Mouse (Mus musculus) spleen, adult 2 months (tissue): ENCODE results near the gene Tmem234. TPM values are rescaled to one million over a fixed set of nuclear protein-coding genes. Genes with fewer than 3 reads are reported as not detected.
A peak's percentile ranks its signal among the peaks of the same experiment; 100 is the strongest.
"Not testable (repeated sequence)": the region's sequence is repeated elsewhere in the genome, so short reads cannot be mapped to it uniquely, and the experiment has no call there.

ENCODE experiments used
- DNase-seq, 2 experiments: peaks; one replicate each; pipeline versions ENCODE4 v3.0.0 to v3.0.0-alpha.2; 2012 to 2021; ENCODE audit warnings: low spot score in 2 of 2, low read depth in 1 of 2
- H3K27ac ChIP-seq: fragments of 200-500 bp; 2 replicates; pipeline ENCODE4 v1.5.1; 2012; ENCODE audit warnings: low read length, inconsistent platforms; ENCODE audit not compliant: insufficient read depth
- H3K27me3 ChIP-seq: fragments of 200-500 bp; 2 replicates; pipeline ENCODE4 v1.6.1; 2012; ENCODE audit warnings: mild to moderate bottlenecking, moderate library complexity, low read length, inconsistent platforms; ENCODE audit not compliant: control insufficient read depth, insufficient read depth
- H3K36me3 ChIP-seq: fragments of 200-500 bp; 2 replicates; pipeline ENCODE4 v1.6.1; 2012; ENCODE audit warnings: mild to moderate bottlenecking, low read length, inconsistent platforms; ENCODE audit not compliant: control insufficient read depth, insufficient read depth
- H3K4me1 ChIP-seq: fragments of 200-500 bp; 2 replicates; pipeline ENCODE4 v1.6.1; 2011; ENCODE audit warnings: inconsistent platforms; ENCODE audit not compliant: control insufficient read depth, insufficient read depth, insufficient read length
- H3K4me3 ChIP-seq: fragments of 200-500 bp; 2 replicates; pipeline ENCODE4 v1.5.1; 2011; ENCODE audit warnings: mild to moderate bottlenecking, inconsistent platforms; ENCODE audit not compliant: insufficient read depth, insufficient read length; ENCODE audit errors: extremely low read depth
- CTCF ChIP-seq: fragments of 200-500 bp; IDR thresholded peaks from 2 replicates; pipeline ENCODE4 v1.5.1; 2011; ENCODE audit warnings: mild to moderate bottlenecking, inconsistent platforms; ENCODE audit not compliant: insufficient read depth, insufficient read length, insufficient replicate concordance; ENCODE audit errors: extremely low read depth
- POLR2A ChIP-seq: fragments of 200-500 bp; IDR thresholded peaks from 2 replicates; pipeline ENCODE4 v1.6.1; 2011; ENCODE audit warnings: low read depth, low read length, inconsistent platforms
- WGBS: fragments of 180-500 bp; shearing (Covaris S2); methylation state at CpG from one replicate; pipeline ENCODE4 v1.1.7; 2018; 5-methylcytosine and 5-hydroxymethylcytosine counted together
- polyA plus RNA-seq: library from polyadenylated mRNA; depleted of rRNA; stranded (reverse); fragments of >200 nt; gene quantifications from 2 replicates; pipeline ENCODE4 v1.2.3, GENCODE M21; 2012; rRNA removed

The Tmem234 gene
- 119 and 129 TPM in 2 replicates for polyA plus RNA-seq

GRCm38 (mm10) chr4:129600233-129601158, at the start of gene Tmem234, which contains the start of gene Eif3i:
TSS of gene Tmem234 (plus strand) at chr4:129600668.
TSS of gene Eif3i (minus strand) at chr4:129600648.
- peaks cover 3% of the 10 kb centered on the region; the same call in 1 of the 2 replicates for H3K4me1 ChIP-seq
- H3K27me3 ChIP-seq: no peaks in the 10 kb centered on the region
- H3K4me3 ChIP-seq: peak within 1 kb of the TSS; percentile 94
- DNase-seq: peak; percentile 68 to 80
- peaks cover 10% of the 10 kb centered on the region for H3K36me3 ChIP-seq
- TF ChIP-seq CTCF (no peak), POLR2A (peak; percentile 56)
- WGBS: under 1% methylated on average over 74 of the region's 74 CpGs
- peak within 1 kb of the TSS; percentile 60 for H3K27ac ChIP-seq

GRCm38 (mm10) chr4:129554512-129554911, 46.0 kb upstream of the Tmem234 start:
- H3K36me3 ChIP-seq, H3K27ac ChIP-seq: not testable (repeated sequence)
- 86% methylated on average over 4 of the region's 6 CpGs for WGBS

GRCm38 (mm10) chr4:129555421-129555861, 45.0 kb upstream of the Tmem234 start:
- H3K36me3 ChIP-seq: 0 out of 2 replicates have a peak, but pooled peaks cover 1% of the 10 kb centered on the region
- TF ChIP-seq POLR2A: no peak
- peak; percentile 37; the same call in 1 of the 2 replicates for TF ChIP-seq CTCF
- peak overlapping the region; percentile 69; the same call in 1 of the 2 replicates for H3K4me3 ChIP-seq
- peak in 1 of 2 experiments; percentile 27 for DNase-seq
- H3K4me1 ChIP-seq: peaks cover 24% of the 10 kb centered on the region; the same call in 1 of the 2 replicates
- 33% methylated on average over 16 of the region's 16 CpGs for WGBS
- H3K27ac ChIP-seq: no peak overlapping the region
- no peaks in the 10 kb centered on the region for H3K27me3 ChIP-seq

More at GRCm38 (mm10) chr4:129554512-129554911, 46.0 kb upstream of the Tmem234 start:
- not testable (repeated sequence) for H3K27me3 ChIP-seq, DNase-seq, H3K4me3 ChIP-seq
- H3K4me1 ChIP-seq: peaks cover 24% of the 10 kb centered on the region; the same call in 1 of the 2 replicates

- TF ChIP-seq POLR2A: no peak
- WGBS: 13% methylated on average over 24 of the region's 24 CpGs
- H3K4me3 ChIP-seq: peak overlapping the region; percentile 69
- H3K4me1 ChIP-seq: peaks cover 24% of the 10 kb centered on the region; the same call in 1 of the 2 replicates
- H3K27me3 ChIP-seq: no peaks in the 10 kb centered on the region
- 0 out of 2 replicates have a peak, but pooled peaks cover 1% of the 10 kb centered on the region for H3K36me3 ChIP-seq
- no peak overlapping the region for H3K27ac ChIP-seq
- DNase-seq: no peak
These were observed 44.5 kb upstream of the Tmem234 start for GRCm38 (mm10) chr4:129555862-129556531.

GRCm38 (mm10) chr4:129556532-129557223, 43.8 kb upstream of the Tmem234 start:
- DNase-seq: peak; percentile 50 to 86
- H3K27me3 ChIP-seq: no peaks in the 10 kb centered on the region
- no peaks in the 10 kb centered on the region for H3K36me3 ChIP-seq
- 9% methylated on average over 32 of the region's 33 CpGs for WGBS
- H3K27ac ChIP-seq: peak overlapping the region; percentile 60
- TF ChIP-seq CTCF (no peak), POLR2A (peak; percentile 53)
- peak overlapping the region; percentile 69 for H3K4me3 ChIP-seq
- H3K4me1 ChIP-seq: peaks cover 24% of the 10 kb centered on the region; the same call in 1 of the 2 replicates

- 79% methylated on average over 9 of the region's 9 CpGs for WGBS
- DNase-seq: no peak
- peak overlapping the region; percentile 60 for H3K27ac ChIP-seq
These were observed 43.1 kb upstream of the Tmem234 start for GRCm38 (mm10) chr4:129557256-129557808.

More at GRCm38 (mm10) chr4:129557256-129557808, 43.1 kb upstream of the Tmem234 start:
- Histone ChIP-seq H3K4me1 (peaks cover 24% of the 10 kb centered on the region; the same call in 1 of the 2 replicates), H3K4me3 (no peak overlapping the region), H3K36me3 (no peaks in the 10 kb centered on the region), H3K27me3 (no peaks in the 10 kb centered on the region)
- TF ChIP-seq POLR2A (no peak), CTCF (no peak)
